Mouse (Mus musculus) stomach, adult 2 months (tissue): ENCODE measurements around the gene Prpf4. TPM values are rescaled to one million over a fixed set of nuclear protein-coding genes. Genes with fewer than 3 reads are reported as not detected.

Source experiments
- polyA plus RNA-seq: library from polyadenylated mRNA; depleted of rRNA; stranded (reverse); fragments of >200 nt; gene quantifications from 2 replicates; pipeline ENCODE4 v1.2.3, GENCODE M21; 2012; rRNA removed

The Prpf4 gene
- 1.5 and 2.5 TPM in 2 replicates for polyA plus RNA-seq

GRCm38 (mm10) chr4:62408601-62409282 lies at the start of gene Prpf4, which contains the start of gene Cdc26:
Gene Prpf4, plus strand, starts transcription at chr4:62408797.
Gene Cdc26, minus strand, starts transcription at chr4:62408642.

GRCm38 (mm10) chr4:62360088-62360804 lies 48.4 kb upstream of the Prpf4 start, which contains the start of the genes Fkbp15 and Slc31a1:
Gene Fkbp15, minus strand, starts transcription at chr4:62360548.
Gene Slc31a1, plus strand, starts transcription at chr4:62360727.

GRCm38 (mm10) chr4:62435081-62435480 lies 26.5 kb downstream of the Prpf4 start, which contains the start of gene Rnf183:
Gene Rnf183, minus strand, starts transcription at chr4:62435252.

DNA sequence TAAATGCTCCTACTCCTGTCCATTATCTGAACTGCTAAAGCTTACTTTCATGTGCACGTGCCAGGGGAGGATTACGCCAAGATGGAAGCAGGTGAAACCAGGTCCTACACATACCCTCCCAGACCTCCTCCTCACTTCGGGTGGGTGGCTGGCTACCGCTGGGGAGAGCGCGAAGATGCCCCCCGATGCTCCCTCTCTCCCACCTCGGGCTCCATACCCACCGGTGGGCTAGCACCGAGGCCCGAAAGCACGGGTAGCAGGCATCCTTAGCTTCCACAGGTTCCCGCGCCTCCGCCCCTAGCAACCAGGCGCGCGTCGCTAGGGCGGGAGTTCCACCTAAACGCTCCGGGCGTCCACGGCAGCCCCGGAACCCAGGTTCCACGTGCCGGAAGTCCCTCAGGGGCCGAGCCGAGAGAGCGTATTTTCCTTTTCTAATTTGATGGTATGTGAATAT lies 62.0 kb downstream of the Prpf4 start, which contains the start of gene Wdr31:
Gene Wdr31, minus strand, starts transcription at position 299 of the 454 bp plus-strand sequence.

Other genes with a start within 250 kb of the Prpf4 start
- 0.09 TPM in 1 of 2 replicates, not detected in the other for gene Zfp37, start 177.8 kb upstream of the Prpf4 start, polyA plus RNA-seq
- gene Slc31a2, start 146.2 kb upstream of the Prpf4 start, polyA plus RNA-seq = 18.9 and 22.0 TPM in 2 replicates
- 11.2 and 11.3 TPM in 2 replicates for gene Fkbp15, start 48.2 kb upstream of the Prpf4 start, polyA plus RNA-seq
- 6.1 and 6.3 TPM in 2 replicates for gene Slc31a1, start 48.1 kb upstream of the Prpf4 start, polyA plus RNA-seq
- 5.6 and 6.1 TPM in 2 replicates for gene Cdc26, start 155 bp upstream of the Prpf4 start, polyA plus RNA-seq
- 0.61 and 1.2 TPM in 2 replicates for gene Rnf183, start 26.5 kb downstream of the Prpf4 start, polyA plus RNA-seq
- gene Wdr31, start 62.1 kb downstream of the Prpf4 start, polyA plus RNA-seq = 0.56 and 0.94 TPM in 2 replicates
- gene Bspry, start 71.3 kb downstream of the Prpf4 start, polyA plus RNA-seq = 34.3 and 51.2 TPM in 2 replicates
- 7.8 and 12.7 TPM in 2 replicates for gene Hdhd3, start 94.7 kb downstream of the Prpf4 start, polyA plus RNA-seq
- gene Alad, start 111.1 kb downstream of the Prpf4 start, polyA plus RNA-seq = 103 and 172 TPM in 2 replicates
- 4.4 and 4.7 TPM in 2 replicates for gene Pole3, start 116.3 kb downstream of the Prpf4 start, polyA plus RNA-seq
- gene 4933430I17Rik, start 116.6 kb downstream of the Prpf4 start, polyA plus RNA-seq = 0.05 TPM in 1 of 2 replicates, not detected in the other
- 12.2 and 14.3 TPM in 2 replicates for gene Rgs3, start 151.1 kb downstream of the Prpf4 start, polyA plus RNA-seq